Mouse (Mus musculus) C2C12 (cell line): ENCODE data around the gene Zfp609.

Source experiments
- CEBPB ChIP-seq: IDR thresholded peaks from one replicate; pipeline ENCODE4 v1.6.1; 2011; ENCODE audit warnings: low read depth, mild to moderate bottlenecking, control low read depth, moderate library complexity
- CTCF ChIP-seq: IDR thresholded peaks from one replicate; pipeline ENCODE4 v1.5.1; 2011; ENCODE audit not compliant: control insufficient read depth, insufficient read depth, insufficient read length
- FOSL1 ChIP-seq: IDR thresholded peaks from one replicate; pipeline ENCODE4 v1.8.0; 2011; ENCODE audit warnings: mild to moderate bottlenecking, low read length; ENCODE audit not compliant: poor library complexity, insufficient read depth, severe bottlenecking
- MAX ChIP-seq: IDR thresholded peaks from one replicate; pipeline ENCODE4 v1.6.1; 2011; ENCODE audit warnings: mild to moderate bottlenecking, control low read depth
- MYOD1 ChIP-seq: IDR thresholded peaks from one replicate; pipeline ENCODE4 v1.6.1; 2011; ENCODE audit warnings: low read depth; ENCODE audit not compliant: control insufficient read depth, insufficient read length
- MYOG ChIP-seq: IDR thresholded peaks from one replicate; pipeline ENCODE4 v1.6.1; 2011; ENCODE audit not compliant: control insufficient read depth, insufficient read length; ENCODE audit errors: extremely low read depth

DNA sequence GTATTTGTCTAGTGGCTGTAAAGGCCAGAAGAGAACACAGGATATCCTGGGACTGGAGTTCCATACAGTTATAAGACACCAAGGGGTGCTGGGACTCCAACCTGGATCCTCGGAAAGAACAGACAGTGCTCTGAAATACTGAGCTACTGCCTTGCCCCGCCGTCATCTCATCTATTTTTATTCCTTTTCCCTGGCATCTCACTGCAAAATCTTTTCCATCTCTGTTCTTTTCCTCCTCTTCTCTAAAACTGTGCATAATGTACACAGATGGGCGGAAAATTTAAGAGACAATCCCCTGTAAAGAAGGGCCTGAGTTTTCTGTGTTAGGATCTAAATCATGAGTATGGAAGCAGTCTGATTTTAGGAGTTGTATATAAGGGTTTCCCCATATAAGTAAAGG is 64.6 kb downstream of the Zfp609 start:
- TF ChIP-seq CTCF (no peak), MAX (no peak), MYOG (no peak), MYOD1 (no peak), CEBPB (no peak), FOSL1 (no peak)
